Mouse (Mus musculus): ENCODE data around the gene Pax9.

The Pax9 gene

GRCm38 (mm10) chr12:56697785-56698184, 6.2 kb downstream of the Pax9 start:
- DNase-seq, result peak; percentile 6

GRCm38 (mm10) chr12:56698191-56698980, 6.8 kb downstream of the Pax9 start:
- DNase-seq, result no peak

DNA sequence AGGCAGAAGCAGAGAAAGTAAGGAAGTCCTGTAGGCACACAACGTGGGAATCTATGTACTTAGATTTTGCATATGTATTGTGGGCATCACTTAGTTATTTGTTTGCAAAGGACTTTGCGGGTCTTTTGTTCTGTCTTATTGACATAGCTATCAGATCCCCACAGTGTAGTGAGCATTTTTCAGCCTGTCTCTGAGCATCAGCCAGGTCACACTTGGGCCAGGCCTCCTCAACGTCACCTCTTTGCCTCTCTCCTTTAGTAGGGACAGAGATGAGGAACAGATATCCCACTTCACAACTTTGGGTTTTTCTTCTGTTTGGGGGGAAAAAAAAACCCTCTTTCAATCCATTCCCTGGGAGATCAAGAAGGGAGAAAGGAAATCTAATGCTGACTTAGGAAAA, 7.8 kb downstream of the Pax9 start:
- DNase-seq, result no peak

DNA sequence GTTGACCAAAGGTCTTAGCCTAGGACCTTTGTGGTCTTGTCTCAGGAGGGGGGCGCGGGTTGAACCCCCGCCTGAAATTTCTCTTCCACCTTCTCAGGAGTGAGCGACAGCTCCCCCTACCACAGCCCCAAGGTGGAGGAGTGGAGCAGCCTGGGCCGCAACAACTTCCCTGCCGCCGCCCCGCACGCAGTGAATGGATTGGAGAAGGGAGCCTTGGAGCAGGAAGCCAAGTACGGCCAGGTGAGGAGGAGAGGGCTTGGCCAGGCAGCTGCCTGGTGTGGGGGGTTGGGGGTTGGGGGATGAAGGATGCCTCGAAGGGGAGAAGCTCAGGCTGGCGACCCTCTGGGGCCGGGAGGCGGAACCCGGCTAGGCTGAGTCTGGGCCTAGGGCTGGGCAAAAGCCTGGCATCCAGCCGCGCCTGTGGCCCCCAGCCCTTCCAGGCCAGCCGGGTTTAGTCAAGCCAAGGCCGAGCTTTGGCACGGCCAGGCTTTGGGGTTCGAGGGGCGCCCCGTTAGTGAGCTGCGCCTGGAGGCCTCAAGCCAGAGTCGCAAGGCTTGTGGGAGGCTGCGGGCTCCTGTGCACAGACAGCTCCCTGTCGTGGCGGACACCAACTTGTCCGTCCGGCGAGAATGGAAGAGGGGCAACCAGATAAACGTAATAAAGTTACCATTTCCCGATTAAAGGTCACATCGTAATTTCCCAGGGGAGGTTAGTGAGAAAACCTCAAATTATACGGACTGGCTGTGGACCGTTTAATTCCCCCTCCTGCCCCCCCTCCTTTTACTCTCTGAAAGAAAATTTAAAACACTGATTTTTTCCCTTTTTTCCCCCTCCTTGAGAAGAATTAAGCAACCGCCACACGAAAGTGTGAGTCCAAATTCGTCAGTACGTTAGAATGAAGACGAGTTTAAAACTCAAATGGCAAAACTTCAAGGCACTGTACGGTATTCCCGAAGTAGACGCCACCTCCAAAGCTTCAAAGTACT, 8.6 kb downstream of the Pax9 start:
- no peak for DNase-seq

- no peak for DNase-seq
Observed at GRCm38 (mm10) chr12:56701004-56701403, 9.4 kb downstream of the Pax9 start.

GRCm38 (mm10) chr12:56717971-56718706, 26.6 kb downstream of the Pax9 start:
- no peak for DNase-seq

DNA sequence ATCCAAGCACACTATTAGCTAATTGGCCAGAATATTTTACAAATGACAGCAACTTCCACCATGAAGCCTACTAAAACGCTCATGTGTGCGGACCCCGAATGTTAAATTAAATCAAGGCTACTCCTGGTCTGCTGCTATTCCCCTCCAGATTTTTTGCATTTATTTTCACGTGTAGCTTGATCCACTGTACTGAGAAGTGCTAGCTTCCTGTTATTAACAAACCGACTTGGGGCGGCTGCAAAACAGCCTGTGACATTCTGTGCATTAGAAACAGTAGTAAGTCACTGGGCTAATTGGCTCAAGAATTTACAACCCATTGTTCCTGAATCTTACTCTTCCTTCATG, 27.1 kb downstream of the Pax9 start:
- no peak for DNase-seq

GRCm38 (mm10) chr12:56727631-56728030, 36.1 kb downstream of the Pax9 start:
- no peak for DNase-seq

DNA sequence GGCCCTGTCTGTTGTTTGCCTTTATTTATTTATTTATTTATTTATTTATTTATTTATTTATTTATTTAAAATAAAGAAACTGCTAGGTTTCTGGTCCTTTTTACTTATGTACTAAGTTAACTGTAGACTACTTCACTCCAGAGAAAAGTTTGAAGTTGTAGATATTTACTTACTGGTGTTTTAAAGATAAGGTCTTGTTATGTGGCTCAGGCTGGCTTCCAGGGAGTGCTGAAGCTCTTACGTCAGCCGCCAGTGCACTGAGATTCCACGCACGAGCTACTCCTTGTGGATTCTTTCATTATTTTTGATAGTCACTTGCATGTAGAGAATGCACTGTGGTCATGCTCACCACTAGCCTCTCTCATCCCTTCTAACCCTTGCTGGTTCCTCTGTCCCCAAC, 45.5 kb downstream of the Pax9 start:
- DNase-seq, result no peak

Measured in kidney, adult 18-20 months (tissue).